In the genomic region with DNA sequence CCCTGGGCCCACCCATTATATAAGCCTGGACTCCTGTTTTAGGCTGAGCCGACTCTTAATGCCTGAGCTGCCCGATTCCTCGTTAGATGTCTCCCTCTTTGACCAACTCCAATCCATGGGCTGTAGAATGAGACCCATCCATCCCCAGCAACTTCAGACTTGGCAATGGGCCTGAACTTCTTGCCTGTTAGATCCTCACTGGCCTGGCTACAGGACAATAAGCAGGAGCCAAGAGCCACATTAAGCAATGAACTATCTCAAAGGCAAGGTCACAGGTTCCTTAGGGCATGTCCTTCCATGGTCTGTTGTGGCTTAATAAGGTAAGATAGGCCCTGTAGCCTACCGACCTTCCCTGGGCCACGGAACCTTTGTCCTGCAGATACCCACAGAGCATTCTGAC, we compare ENCODE assay signal across 12 mouse cellular contexts. TPM values are rescaled to one million over a fixed set of nuclear protein-coding genes. Genes with fewer than 3 reads are reported as not detected.
DNase-seq lines count a peak whose midpoint lies in the region; ATAC-seq and TF ChIP-seq lines count a peak whose summit lies in the region.
"Had no signal": no experiment of that assay in that cellular context is flagged by ENCODE, and none has a peak within 500 bp of the region (broad histone marks: within the 10 kb centered on the region; RNA-seq: fewer than 3 reads in every experiment).

No protein-coding gene starts in this region.

- peak overlapping the region; percentile 40; the same call in 1 of the 2 replicates for H3K27ac ChIP-seq in gastrocnemius, adult 2 months
- H3K27ac ChIP-seq in lung, embryonic 14.5 days (ENCODE audit: low read depth) = peak overlapping the region; percentile 27; the same call in 1 of the 2 replicates
- H3K27ac ChIP-seq in liver, embryonic 15.5 days (replicated peaks) = peak overlapping the region; percentile 94
- H3K27ac ChIP-seq: forebrain, embryonic 10.5 days; kidney, embryonic 15.5 days; limb, embryonic 12.5 days had no signal

- DNase-seq in gastrocnemius, adult 2 months = no peak
- DNase-seq in gastrocnemius, adult 8-10 months (ENCODE audit: low spot score in 2 of 2) = no peak
- no peak for DNase-seq in lung, embryonic 14.5 days
- no peak for DNase-seq in lung, adult 2 months
- DNase-seq in layer of hippocampus, adult 9-10 months (ENCODE audit: low spot score) = no peak
- DNase-seq in spleen, adult 18-20 months = no peak
- DNase-seq: cerebellum, adult 11 months had no signal

- H3K4me1 ChIP-seq in lung, embryonic 14.5 days (ENCODE audit: insufficient read depth) = no peaks in the 10 kb centered on the region
- H3K4me1 ChIP-seq in lung, adult 2 months (ENCODE audit: control insufficient read depth, insufficient read depth, low read length) = peaks cover 19% of the 10 kb centered on the region
- peaks cover 84% of the 10 kb centered on the region for H3K4me1 ChIP-seq in erythroblast, embryonic 14.5 days (ENCODE audit: control insufficient read depth)
- peaks cover 90% of the 10 kb centered on the region for H3K4me1 ChIP-seq in liver, embryonic 15.5 days (replicated peaks)
- H3K4me1 ChIP-seq: kidney, embryonic 15.5 days; limb, embryonic 12.5 days had no signal

- no peak overlapping the region for H3K9ac ChIP-seq in lung, embryonic 14.5 days
- peak overlapping the region; percentile 37; the same call in 1 of the 2 replicates for H3K9ac ChIP-seq in liver, embryonic 15.5 days
- H3K9ac ChIP-seq: kidney, embryonic 15.5 days; limb, embryonic 12.5 days had no signal

- 85% methylated on average over 5 of the region's 5 CpGs for WGBS in lung, embryonic 14.5 days
- 74% methylated on average over 5 of the region's 5 CpGs for WGBS in lung, adult 2 months
- WGBS in liver, embryonic 15.5 days (ENCODE audit: insufficient replicate concordance) = 77% methylated on average over 5 of the region's 5 CpGs

- ATAC-seq in lung, embryonic 14.5 days (ENCODE audit: insufficient read depth) = no peak
- ATAC-seq in liver, embryonic 15.5 days (ENCODE audit: insufficient read depth) = no peak

- no peaks in the 10 kb centered on the region for H3K27me3 ChIP-seq in lung, embryonic 14.5 days (ENCODE audit: insufficient read depth, low read length)
- H3K27me3 ChIP-seq in erythroblast, embryonic 14.5 days (ENCODE audit: control insufficient read depth) = no peaks in the 10 kb centered on the region
- no peaks in the 10 kb centered on the region for H3K27me3 ChIP-seq in liver, embryonic 15.5 days
- H3K27me3 ChIP-seq: kidney, embryonic 15.5 days; limb, embryonic 12.5 days had no signal

- H3K4me3 ChIP-seq in gastrocnemius, adult 2 months = no peak overlapping the region
- no peak overlapping the region for H3K4me3 ChIP-seq in lung, embryonic 14.5 days (ENCODE audit: low read depth, low read length)
- H3K4me3 ChIP-seq in lung, adult 2 months (replicated peaks; ENCODE audit: extremely low read depth, low read depth, low read length) = no peak overlapping the region
- H3K4me3 ChIP-seq in erythroblast, embryonic 14.5 days (replicated peaks) = peak overlapping the region; percentile 10
- no peak overlapping the region for H3K4me3 ChIP-seq in liver, embryonic 15.5 days (replicated peaks)
- H3K4me3 ChIP-seq: forebrain, embryonic 10.5 days; kidney, embryonic 15.5 days; limb, embryonic 12.5 days had no signal

- no peaks in the 10 kb centered on the region for H3K9me3 ChIP-seq in lung, embryonic 14.5 days (ENCODE audit: low read depth, low read length)
- H3K9me3 ChIP-seq in erythroblast, embryonic 14.5 days (ENCODE audit: control insufficient read depth, low read length) = no peaks in the 10 kb centered on the region
- no peaks in the 10 kb centered on the region for H3K9me3 ChIP-seq in liver, embryonic 15.5 days (replicated peaks)
- H3K9me3 ChIP-seq: forebrain, embryonic 10.5 days; kidney, embryonic 15.5 days; limb, embryonic 12.5 days had no signal

- no peak overlapping the region for H3K4me2 ChIP-seq in lung, embryonic 14.5 days
- peak overlapping the region; percentile 42 for H3K4me2 ChIP-seq in liver, embryonic 15.5 days
- H3K4me2 ChIP-seq: kidney, embryonic 15.5 days; limb, embryonic 12.5 days had no signal

- TF ChIP-seq CTCF in gastrocnemius, adult 2 months (IDR thresholded peaks at IDR 0.05) = no peak
- no peak for TF ChIP-seq CTCF in lung, embryonic 14.5 days (IDR thresholded peaks at IDR 0.05; ENCODE audit: low read depth)
- no peak for TF ChIP-seq CTCF in lung, adult 2 months (IDR thresholded peaks at IDR 0.05; ENCODE audit: insufficient read depth, low read length)

- no peak for TF ChIP-seq POLR2A in lung, adult 2 months (IDR thresholded peaks at IDR 0.05; ENCODE audit: borderline replicate concordance, extremely low read depth, low read depth, low read length)

- no peaks in the 10 kb centered on the region for H3K36me3 ChIP-seq in lung, embryonic 14.5 days (ENCODE audit: insufficient read depth)
- H3K36me3 ChIP-seq in erythroblast, embryonic 14.5 days (ENCODE audit: control insufficient read depth) = peaks cover 35% of the 10 kb centered on the region
- H3K36me3 ChIP-seq in liver, embryonic 15.5 days (replicated peaks) = no peaks in the 10 kb centered on the region; the same call in 1 of the 2 replicates

- intact Hi-C loops in gastrocnemius, adult 2 months (cut with DNase I) = no loop called here

RNA-seq across cellular contexts. Expression of a gene that starts 9.8 kb away (rescaled TPM):
- total RNA-seq in gastrocnemius, adult 2 months (2021) = 1 to 10 TPM; 6.2 to 6.9 TPM
- total RNA-seq in gastrocnemius, adult 8-10 months (2022) = 1 to 10 TPM; 5.6 to 9.8 (median 7.0) TPM
- polyA plus RNA-seq in lung, embryonic 14.5 days (2014; fragmentation: Nextera tagmentation; extraction: Ambion mirVana) = 12.0 and 12.7 TPM in 2 replicates
- 14.4 and 17.9 TPM in 2 replicates for polyA plus RNA-seq in lung, adult 2 months (2012; rRNA removed)
- 0.12 and 0.28 TPM in 2 replicates for polyA plus RNA-seq in erythroblast, embryonic 14.5 days (2012)
- 10.5 TPM in 2 replicates for polyA plus RNA-seq in liver, embryonic 15.5 days (2015; fragmentation: Nextera tagmentation; extraction: Ambion mirVana)

Comparison
In these comparisons a context has a peak if more than half of its experiments do, and no peak if none do; other contexts are left out.
1. H3K27ac ChIP-seq: peak in every context shown above with its lines; median percentile 94 in liver, embryonic 15.5 days; 40 in gastrocnemius, adult 2 months; 27 in lung, embryonic 14.5 days.